Mouse (Mus musculus): ENCODE measurements around the gene Id4. TPM values are rescaled to one million over a fixed set of nuclear protein-coding genes. Genes with fewer than 3 reads are reported as not detected.

Gene Id4
- 1 to 10 TPM; 5.0 to 5.3 TPM for total RNA-seq (2021)
- long read RNA-seq, experiment 1, transcript Id4-201 (3 exons, 3,849 nt): major isoform, 24 of 34 reads
- long read RNA-seq, experiment 1, partial matches to known transcripts: 0 of 34 reads
- long read RNA-seq, experiment 1, other reads (novel, unspliced or antisense): 10 of 34 reads
- long read RNA-seq, experiment 2, transcript Id4-201 (3 exons, 3,849 nt): major isoform, 15 of 20 reads
- long read RNA-seq, experiment 2, partial matches to known transcripts: 0 of 20 reads
- long read RNA-seq, experiment 2, other reads (novel, unspliced or antisense): 5 of 20 reads

DNA sequence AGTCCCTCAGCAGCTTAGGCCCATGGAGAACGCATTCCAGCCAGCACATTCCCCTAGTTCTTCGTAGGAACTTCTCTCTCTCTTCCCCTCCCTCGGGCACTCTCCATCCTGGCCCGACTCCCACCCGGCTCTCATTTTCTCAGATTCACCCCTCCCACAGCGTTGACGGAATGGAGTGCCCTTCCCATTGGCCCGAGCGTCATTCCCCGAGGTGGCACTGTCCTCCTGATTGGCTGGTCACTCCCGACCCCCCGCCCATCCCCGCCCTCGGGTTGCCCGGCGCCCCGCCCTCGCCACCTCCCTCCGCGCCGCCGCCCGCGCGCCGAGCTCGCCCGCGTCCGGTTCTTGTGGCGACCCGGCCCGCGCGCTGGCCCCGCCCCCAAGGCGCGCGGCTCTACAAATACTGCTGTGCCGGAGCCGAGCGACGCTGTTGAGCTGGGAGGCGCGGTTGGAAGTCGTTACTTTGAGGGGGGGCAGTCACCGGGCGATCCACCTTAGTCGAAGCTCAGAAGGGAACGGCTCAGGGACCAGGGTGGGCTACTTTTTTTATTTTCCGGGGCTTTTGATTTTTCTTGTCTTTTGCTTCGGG lies at the start of gene Id4:
Gene Id4, plus strand, starts transcription at position 539 of the 589 bp plus-strand sequence.
- peak; percentile 96 for DNase-seq

DNA sequence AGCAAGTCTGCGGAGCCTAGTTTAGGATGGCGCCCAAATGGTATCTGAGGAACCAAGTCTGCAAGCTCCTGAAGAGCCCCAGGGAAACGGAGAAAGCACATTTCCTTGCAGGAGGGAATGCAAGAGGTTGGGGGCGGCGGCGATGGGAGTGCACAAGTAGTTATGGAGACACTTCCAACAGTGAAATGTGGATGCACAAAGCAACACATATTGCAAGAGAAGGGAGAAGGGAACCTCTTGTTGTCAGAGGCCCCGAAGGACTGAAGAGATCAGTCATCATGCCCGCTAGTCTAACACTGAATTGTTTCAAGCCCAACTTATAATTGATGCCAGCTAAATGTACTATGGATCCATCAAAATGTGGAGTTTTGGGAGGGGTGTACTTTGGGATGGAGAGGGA lies 33.9 kb upstream of the Id4 start:
- DNase-seq: peak; percentile 7

DNA sequence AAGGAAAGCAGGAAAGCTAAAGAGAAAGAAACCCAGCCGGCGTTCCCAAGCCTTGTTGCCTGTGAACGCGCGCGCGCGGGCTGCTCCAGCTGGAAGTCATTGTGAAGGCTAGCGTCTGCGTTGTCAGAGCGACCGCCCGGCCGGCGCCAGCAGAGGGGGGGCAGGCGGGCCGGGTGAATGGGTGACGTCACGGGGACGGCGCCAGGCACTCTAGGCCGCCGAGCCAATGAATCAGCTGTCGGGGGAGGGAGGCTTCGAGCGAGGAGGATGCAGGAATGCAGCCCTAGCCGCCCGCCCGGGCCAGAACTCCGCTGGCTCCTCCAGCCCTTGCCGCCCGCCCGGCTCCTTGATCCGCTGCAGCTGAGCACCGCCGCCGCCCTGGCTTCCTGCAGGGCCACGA lies 33.3 kb upstream of the Id4 start:
- DNase-seq: peak; percentile 99

DNA sequence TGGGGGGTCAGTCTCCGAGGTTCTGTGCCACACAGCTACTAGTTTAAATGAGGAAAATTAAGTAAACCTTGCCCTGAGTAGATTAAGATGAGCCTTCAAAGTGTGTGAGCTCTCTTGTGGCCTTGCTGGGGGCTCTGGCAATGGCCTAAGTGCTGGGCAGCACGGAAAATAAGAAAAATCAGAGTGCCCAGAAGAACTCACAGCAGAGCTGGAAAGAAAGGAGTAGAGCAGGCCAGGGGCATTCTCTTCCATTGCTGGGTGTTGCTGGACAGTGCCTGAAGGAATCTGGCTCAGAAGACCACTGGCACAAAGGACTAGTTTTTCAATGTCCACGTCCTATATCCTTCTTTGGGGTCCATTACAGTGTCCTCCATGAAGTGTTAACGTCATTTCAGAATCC lies 32.9 kb upstream of the Id4 start:
- no peak for DNase-seq

DNA sequence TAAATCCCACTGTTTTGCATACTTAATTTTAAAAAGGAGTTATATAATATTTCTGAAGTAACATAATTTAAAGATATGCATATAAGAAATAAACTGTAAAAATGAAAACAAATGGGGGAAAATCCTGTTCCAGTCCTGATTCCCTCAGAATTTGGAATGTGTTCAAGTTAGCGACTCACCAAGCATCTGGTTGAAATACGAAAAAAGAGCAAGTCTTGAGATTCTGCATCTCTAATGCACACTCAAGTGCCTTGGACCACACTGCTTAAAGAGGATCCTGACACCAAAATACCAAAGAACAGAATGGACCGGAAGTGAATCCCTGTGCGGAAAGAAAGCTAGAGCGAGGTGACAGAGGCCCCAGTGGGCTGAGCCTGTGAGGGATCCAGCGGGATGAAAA lies 30.0 kb upstream of the Id4 start:
- no peak for DNase-seq

DNA sequence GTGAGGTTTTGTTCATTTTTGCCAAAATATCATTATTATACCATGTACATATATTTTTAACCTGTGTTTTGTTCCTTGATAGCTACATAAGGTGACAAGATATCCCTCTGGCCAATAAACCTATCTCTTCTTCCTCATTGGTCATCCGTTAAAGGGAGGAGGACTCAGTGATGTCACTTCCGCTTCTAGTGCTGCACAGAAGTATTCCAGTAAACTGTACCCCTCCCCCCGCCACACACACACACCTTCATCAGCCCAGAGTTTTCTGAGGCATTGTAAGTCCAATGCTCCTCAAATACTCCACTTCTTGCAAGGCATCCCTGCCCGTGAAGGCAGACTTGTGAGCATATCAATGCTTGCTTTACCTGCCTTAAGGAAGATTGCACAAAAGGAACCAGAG lies 24.6 kb upstream of the Id4 start:
- DNase-seq: no peak

DNA sequence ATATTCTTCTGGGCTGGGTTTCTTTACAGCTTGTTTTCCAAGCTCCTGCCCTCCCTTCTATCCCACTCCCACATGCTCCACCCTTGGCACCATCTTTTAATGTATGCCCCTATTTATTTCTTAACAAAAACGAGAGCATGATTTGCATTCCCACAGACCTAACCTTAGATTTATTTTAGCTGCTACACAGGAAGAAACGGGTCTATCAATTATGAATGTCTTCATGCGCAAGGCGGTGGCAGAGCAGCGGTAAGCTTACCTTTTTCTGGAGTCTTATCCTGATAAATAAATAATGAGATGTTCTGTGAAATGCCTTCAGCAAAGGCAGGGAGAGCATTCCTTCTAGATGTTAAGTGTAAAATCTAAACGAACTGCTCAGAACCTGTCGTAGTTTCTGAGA lies 24.2 kb upstream of the Id4 start:
- DNase-seq: no peak

DNA sequence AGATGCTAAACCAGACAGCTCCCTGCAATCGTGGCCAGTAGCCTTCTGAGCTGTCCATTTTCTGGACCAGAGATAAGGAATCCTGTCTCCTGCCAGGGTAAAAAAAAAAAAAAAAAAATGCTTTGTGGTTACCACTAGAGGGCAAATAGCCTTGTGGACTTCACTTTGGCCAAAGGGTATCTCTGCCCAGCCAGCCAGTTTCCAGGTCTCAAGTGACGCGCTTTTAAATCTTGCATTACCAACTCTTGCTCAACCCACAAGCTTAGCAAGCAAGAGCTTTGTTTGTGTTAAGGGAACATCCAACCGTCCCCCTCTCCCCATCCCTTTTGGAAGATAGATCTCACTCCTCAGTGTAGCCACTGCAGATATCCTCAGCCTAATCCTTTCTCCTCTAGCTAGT lies 23.5 kb upstream of the Id4 start:
- peak; percentile 49 for DNase-seq

DNA sequence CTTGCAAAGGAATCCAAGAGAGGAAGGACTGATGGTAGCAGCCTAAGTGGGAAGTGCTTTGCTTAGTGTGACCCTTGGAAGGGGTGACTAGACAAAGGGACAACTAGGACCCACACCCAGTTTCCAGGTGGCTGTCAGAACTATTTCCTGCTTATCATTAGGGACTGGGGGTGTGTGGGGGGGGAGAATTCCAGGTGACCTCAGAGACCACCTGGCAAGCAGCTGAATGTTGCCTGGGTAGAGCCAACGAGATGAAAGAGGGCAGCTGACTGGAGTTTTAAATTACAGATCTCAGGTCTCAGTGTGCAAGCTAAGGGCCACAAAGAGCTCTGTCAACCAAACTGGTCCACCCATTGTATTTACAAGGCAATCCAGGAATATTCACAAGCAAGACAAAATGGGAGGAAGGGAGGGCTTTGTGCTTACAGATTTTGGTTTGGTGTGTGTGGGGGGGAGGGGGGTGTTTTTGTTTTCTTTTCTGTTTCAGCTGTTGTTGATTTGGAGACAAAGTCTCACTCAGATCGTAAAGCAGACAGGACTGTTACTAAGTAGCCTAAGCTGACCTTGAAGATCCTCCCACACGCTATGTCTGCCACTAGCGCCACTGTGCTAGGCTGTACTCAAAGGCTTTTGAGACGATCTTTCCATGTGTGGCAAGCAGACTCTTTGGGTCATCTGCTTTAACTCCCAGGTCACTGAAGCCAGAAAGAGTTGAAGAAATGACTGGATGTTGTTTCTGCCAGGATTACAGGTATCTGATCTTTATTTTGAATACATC lies 15.6 kb upstream of the Id4 start:
- no peak for DNase-seq

DNA sequence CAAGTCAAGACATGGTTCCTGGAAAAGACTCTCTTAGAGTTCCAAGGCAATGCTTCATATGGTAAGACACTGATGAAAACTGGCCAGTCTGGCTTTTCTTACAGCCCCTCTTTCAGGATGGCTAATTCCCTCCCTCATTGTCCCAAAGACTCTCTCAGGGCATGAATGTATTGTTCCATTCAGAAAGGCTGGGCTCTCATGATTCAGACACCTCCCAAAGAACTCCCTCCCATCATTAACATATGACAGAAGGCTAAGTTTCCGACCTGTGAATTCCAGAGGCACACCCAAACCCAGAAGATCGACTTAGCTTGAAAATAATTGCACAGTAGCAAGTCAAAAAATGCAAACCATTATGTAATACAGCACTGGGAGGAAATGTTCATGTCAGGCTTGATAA lies 8.5 kb upstream of the Id4 start:
- DNase-seq: no peak

DNA sequence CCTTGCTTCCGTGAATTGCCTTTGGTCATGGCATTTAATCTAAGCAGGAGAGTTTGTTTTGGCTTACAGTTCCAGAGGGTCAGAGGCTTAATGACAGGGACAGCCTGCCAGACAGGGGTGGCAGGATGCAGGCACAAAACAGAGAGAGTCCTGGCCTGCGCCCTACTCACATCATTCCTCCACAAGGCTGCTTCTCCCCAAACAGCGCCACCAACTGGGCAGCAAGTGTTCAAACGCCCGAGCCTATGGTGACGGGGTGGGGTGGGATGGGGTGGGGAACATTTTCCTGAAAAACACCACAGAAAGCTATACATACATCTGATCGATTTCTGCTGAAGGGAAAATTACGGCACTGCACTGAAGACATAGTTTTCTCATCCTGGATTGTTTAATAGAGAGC lies 6.0 kb upstream of the Id4 start:
- no peak for DNase-seq

DNA sequence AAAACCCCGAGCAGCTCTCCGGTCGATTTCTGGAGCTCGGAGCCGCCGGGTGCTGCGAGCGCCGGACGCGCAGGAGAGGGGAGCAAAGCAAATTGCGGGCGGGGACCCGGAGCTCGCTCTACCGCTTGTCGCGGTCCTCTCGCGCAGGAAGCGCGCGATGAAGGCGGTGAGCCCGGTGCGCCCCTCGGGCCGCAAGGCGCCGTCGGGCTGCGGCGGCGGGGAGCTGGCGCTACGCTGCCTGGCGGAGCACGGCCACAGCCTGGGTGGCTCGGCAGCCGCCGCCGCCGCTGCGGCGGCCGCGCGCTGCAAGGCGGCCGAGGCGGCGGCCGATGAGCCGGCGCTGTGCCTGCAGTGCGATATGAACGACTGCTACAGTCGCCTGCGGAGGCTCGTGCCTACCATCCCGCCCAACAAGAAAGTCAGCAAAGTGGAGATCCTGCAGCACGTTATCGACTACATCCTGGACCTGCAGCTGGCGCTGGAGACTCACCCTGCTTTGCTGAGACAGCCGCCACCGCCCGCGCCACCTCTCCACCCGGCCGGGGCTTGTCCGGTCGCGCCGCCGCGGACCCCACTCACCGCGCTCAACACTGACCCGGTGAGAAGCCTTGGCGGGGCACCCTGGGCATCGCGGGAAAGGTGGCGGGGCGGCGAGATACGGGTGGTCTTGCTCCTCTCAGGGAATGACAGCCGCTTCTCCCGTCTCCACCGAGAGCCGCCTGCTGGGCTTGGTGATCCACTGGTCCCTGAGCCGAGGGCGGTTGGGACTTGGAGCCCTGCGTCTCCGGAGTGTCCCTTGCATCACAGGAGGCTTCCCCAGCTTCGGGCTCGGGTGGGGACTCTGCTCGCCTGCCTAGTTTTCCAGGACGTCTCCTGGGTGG lies 553 bp downstream of the Id4 start:
- DNase-seq: peak; percentile 58

DNA sequence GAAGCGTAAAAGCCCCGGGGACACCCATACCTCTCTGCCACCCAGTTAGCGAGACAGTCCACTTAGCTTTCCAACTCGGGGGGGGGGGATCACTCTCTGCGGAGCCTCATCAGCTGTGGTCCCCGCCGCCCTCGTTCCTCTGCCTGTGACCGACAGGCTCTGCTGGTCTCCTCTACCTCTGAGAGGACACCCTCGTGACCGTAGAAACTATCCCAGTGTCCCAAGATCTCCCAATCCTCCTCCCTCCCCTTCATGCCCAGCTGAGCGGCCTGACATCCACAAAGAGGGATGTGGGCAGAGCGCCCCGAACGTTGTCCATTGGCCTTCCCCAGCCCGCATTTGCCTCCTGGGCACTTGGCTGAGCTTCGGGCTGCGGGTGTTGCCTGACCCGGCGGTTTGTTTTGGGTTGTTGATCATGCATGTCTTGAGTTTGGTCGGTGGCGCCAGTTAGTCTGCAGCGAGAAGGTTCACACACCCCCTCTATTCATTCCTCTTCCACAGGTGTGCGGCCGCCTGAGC lies 1.5 kb downstream of the Id4 start:
- DNase-seq: peak; percentile 25

DNA sequence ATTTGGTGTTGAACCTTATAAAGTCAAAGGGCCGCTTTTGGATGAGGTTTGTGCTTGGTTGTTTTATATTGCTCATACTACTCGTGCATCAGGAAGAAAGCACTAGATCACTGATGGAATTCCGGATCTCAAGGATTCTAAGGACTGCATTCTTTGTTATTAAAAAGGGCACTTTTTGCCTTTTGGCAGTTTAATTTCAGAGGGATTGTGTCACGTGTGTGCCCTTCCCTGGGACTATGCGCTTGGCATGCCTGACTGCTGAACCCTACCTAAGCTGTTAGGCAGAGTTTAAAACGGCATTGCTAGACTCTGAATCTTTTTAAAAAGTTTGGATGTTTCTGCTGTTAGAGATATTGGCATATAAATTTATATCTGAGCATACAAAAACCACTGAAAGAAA lies 4.0 kb downstream of the Id4 start:
- no peak for DNase-seq

DNA sequence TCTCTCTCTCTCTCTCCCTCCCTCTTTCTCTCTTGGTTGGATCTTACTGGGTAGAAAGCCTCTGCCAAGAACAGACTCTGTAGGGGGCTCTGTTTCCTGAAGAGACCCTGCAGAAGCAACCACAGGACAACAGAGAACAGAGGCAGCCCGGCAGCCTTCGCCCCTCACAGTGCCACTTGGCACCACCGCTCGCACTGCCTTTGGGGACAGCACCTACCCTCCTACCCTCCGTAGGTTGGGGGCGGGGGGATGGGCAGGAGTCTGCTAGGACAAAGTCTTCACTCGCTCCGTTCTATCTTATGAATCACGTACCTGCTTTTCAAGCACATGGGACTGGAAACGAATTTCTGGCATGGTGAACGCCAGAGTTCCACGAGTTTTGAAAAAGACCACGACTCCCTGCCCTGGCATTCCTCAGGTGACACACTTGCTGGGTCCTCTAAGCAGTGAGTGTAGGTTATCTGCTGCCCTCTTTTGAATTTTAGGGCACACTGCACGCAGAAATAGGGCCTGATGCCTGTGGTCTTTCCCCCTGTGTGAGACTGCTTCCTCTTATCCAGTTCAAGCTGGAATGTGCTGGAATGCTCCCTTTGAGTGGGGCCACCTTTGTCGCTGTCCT lies 12.5 kb downstream of the Id4 start:
- peak; percentile 55 for DNase-seq

DNA sequence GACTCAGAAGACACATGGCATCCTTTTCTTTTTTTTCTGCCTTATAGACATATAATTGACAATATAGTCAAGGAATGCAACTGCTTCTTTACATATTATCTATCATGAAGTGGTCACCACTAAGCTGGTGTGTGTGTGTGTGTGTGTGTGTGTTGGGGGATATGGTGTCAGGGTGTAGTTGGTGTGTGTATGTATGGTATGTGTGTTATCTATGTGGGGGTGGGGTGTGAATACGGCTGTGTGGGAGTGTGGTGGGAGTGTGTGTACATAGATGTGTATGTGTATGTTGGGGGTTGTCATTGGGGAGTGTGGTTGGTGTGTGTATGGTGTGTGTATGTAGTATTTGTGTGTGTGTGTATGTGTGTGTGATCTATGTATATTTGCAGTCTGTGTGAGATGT lies 13.1 kb downstream of the Id4 start:
- no peak for DNase-seq

DNA sequence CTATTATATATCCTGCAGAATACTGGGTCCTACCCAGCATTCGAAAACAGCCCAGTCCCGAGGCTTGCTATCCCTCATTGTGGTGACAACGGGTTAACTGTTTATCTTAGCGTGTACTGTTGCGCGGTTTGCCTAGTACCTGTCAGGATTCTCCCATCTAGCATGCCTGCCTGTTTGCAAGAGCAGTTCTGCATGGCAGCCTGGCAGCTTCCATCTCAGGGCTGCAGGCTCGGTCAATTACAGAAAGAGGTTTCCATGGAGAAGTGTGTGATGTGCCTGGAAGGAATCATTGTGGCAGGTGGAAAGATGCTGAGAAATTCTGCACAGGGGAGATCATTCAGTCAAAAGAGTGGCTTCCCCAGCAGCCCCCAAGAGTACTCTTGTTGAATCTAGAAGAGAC lies 16.0 kb downstream of the Id4 start:
- DNase-seq: no peak

DNA sequence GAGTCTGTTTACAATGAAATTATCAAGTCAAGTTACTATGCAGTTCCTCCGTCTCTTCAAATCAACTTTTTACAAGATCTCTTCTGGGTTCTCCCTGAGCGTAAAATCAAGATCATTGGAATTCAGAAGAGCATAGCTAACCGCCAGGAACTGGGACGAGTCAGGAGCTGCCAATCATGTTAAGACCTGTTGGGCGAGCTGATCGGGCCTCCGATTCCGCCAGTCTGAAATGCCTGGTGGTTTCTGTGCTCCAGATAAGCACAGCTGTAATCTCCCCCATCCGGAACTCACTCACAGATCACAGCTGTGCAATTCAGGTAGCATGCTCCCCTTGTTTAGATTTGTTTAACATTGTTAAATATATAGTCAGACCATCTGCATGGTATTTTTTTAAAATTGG lies 23.4 kb downstream of the Id4 start:
- no peak for DNase-seq

DNA sequence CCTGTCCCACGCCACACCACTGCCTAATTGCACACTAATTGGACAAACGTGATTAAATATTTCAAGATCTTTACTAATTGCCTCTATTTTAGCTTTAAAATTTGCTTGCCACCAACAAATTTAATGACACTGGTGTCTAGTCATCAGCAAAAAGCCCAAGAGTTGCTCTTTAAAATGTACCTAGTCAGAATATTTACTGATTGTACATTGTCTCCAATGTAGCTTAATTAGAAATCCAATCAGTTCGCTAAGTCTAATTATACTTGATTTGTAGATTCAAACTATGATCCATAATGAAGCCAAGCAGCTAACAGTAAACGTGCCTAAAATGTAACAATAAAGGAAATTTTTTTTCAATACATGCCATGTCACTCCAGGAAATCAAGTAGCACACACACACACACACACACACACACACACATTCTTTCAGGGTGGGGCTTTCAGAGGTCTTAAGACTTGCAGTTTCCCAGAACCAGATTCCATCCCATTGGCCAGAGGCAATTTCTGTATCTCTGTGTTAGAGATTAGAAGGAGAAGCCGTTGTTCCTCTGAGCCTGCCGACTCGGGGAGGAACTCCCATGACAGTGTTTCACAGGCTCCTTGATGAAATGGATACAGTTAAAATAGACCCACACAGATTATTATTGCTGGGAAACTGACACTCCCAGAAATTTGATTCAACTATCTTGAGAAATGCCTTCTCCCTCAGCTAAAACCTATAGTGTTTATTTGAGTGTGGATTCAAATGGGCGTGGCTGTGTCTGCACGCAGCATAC lies 24.1 kb downstream of the Id4 start:
- no peak for DNase-seq

DNA sequence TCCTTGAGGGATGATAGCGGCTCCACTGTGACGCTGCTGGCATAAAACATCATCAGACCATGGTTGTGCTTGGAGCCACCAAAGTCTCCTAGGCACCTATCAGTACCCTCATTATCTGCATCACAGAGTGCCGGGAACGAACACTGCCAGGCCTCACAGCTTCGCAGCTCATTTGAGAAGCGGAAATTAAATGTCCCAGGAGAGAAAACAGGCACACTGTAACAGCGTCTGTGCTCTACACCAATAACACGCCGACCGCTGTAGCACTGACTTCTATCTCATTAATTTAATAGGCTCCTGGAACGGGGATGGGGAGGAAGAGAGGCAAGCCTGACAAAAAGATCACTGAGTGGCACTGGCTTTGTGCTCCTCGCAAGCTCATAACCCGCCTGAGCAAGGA lies 29.4 kb downstream of the Id4 start:
- no peak for DNase-seq

DNA sequence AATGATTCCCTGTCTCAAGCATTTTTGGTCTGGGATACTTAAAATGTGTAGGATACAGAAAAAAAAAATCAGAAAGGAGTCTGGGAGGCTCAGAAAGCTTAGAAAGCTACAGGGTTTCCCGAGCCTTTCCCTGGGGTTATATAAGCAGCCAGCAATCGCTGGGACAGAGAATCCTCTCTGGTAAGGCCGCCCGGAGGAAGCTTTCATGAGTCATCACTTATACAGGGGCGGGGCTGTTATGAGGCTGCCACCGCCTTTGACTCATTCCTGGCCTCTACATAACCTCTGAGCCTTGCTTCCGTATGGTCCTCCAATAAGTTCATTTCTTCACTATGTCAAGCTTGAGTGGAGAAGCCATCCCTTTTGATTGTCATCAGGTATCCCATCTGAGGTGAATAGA lies 53.5 kb downstream of the Id4 start:
- peak; percentile 44 for DNase-seq

Measured in adrenal gland, postnatal 10 days (tissue).